Mouse (Mus musculus) spleen, adult 2 months (tissue): ENCODE measurements around the gene Agbl1.

Source experiments
- CTCF ChIP-seq: fragments of 200-500 bp; IDR thresholded peaks from 2 replicates; pipeline ENCODE4 v1.5.1; 2011; ENCODE audit warnings: mild to moderate bottlenecking, inconsistent platforms; ENCODE audit not compliant: insufficient read depth, insufficient read length, insufficient replicate concordance; ENCODE audit errors: extremely low read depth
- POLR2A ChIP-seq: fragments of 200-500 bp; IDR thresholded peaks from 2 replicates; pipeline ENCODE4 v1.6.1; 2011; ENCODE audit warnings: low read depth, low read length, inconsistent platforms

- TF ChIP-seq CTCF (no peak), POLR2A (no peak)
These were observed 590.9 kb downstream of the Agbl1 start for GRCm38 (mm10) chr7:76820571-76820970.
